Mouse (Mus musculus) cerebellum, adult 2 months (tissue): ENCODE results near the gene Grin3b.

ENCODE experiments used
- CTCF ChIP-seq: fragments of 200-500 bp; IDR thresholded peaks from 2 replicates; pipeline ENCODE4 v1.5.1; 2011; ENCODE audit warnings: low read depth, mild to moderate bottlenecking, control low read depth, low read length, moderate library complexity, borderline replicate concordance; ENCODE audit not compliant: insufficient read depth
- POLR2A ChIP-seq: fragments of 200-500 bp; IDR thresholded peaks from 2 replicates; pipeline ENCODE4 v1.6.1; 2011; ENCODE audit warnings: low read length, control low read depth, borderline replicate concordance; ENCODE audit not compliant: insufficient read depth

- TF ChIP-seq CTCF (no peak), POLR2A (no peak)
Measured at GRCm38 (mm10) chr10:79956643-79957154, 13.8 kb upstream of the Grin3b start.
